Comparison of ENCODE assay signal across 11 mouse cellular contexts in the genomic region with DNA sequence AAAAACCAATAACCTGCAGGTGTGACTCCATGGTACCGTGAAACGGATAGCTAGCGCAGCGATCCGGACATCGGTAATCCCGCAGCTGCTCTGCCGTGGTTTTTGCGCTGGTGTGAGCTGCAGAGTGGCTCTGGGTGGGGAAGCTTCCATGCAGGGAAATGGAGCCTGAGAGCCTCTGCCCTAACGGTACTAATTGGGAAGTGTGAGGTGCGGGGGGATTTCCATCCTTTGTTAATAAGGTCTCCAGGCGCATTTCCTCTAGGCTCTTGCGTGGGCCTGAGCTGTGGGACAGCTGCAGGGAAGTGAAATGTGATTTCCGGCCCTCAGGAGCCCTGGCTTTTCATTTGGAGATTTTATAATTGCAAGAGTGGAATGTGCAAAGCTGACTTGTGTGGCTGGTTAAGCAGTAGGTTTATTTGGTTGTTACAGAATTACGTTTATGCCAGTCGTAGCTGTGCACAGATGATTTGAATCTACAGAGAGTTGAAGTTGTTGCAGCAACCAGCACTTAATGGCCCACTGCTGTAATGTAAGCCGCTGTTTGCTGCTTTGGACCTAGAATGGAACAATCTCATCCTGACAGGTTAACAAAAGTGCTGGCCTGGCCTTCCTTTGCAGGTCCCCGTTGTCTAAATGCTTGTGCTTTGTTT. TPM values are rescaled to one million over a fixed set of nuclear protein-coding genes. Genes with fewer than 3 reads are reported as not detected.
DNase-seq lines count a peak whose midpoint lies in the region; ATAC-seq and TF ChIP-seq lines count a peak whose summit lies in the region.
"Had no signal": no experiment of that assay in that cellular context is flagged by ENCODE, and none has a peak within 500 bp of the region (broad histone marks: within the 10 kb centered on the region; RNA-seq: fewer than 3 reads in every experiment).

No protein-coding gene starts in this region.

- no peak for DNase-seq in hindbrain, postnatal 0 days (ENCODE audit: low spot score)
- no peak for DNase-seq in hindbrain, embryonic 11.5 days (ENCODE audit: low spot score)
- peak; percentile 28 for DNase-seq in ZHBTc4 (ENCODE audit: low read depth, low spot score)
- DNase-seq in limb, embryonic 11.5 days (ENCODE audit: low spot score): peak; percentile 41
- no peak for DNase-seq in frontal cortex, postnatal 36 days (ENCODE audit: low spot score in 2 of 2)
- no peak for DNase-seq in left cerebral cortex, postnatal 25 days (ENCODE audit: low spot score in 2 of 2)
- no peak for DNase-seq in cerebellum, adult 2 months
- DNase-seq: thymus, postnatal 36 days had no signal

- WGBS in hindbrain, postnatal 0 days: 79% methylated on average over 18 of the region's 18 CpGs
- 90% methylated on average over 18 of the region's 18 CpGs for WGBS in hindbrain, embryonic 11.5 days
- WGBS in heart, embryonic 14.5 days: 83% methylated on average over 18 of the region's 18 CpGs
- 55% methylated on average over 18 of the region's 18 CpGs for WGBS in limb, embryonic 11.5 days
- WGBS in cerebellum, adult 2 months: 89% methylated on average over 18 of the region's 18 CpGs

- no peaks in the 10 kb centered on the region for H3K9me3 ChIP-seq in hindbrain, postnatal 0 days (ENCODE audit: low read length)
- no peaks in the 10 kb centered on the region for H3K9me3 ChIP-seq in hindbrain, embryonic 11.5 days (ENCODE audit: control insufficient read depth, low read length)
- no peaks in the 10 kb centered on the region for H3K9me3 ChIP-seq in heart, embryonic 14.5 days (ENCODE audit: control insufficient read depth, low read length)
- no peaks in the 10 kb centered on the region for H3K9me3 ChIP-seq in limb, embryonic 11.5 days (ENCODE audit: control insufficient read depth, low read length)

- TF ChIP-seq POLR2A in cerebellum, adult 2 months (IDR thresholded peaks at IDR 0.05; ENCODE audit: borderline replicate concordance, insufficient read depth, low read length): no peak

- H3K36me3 ChIP-seq in hindbrain, postnatal 0 days (ENCODE audit: insufficient read depth, low read length): no peaks in the 10 kb centered on the region
- no peaks in the 10 kb centered on the region for H3K36me3 ChIP-seq in hindbrain, embryonic 11.5 days (ENCODE audit: control insufficient read depth, insufficient read depth, low read length)
- 0 out of 2 replicates have a peak, but pooled peaks cover 3% of the 10 kb centered on the region for H3K36me3 ChIP-seq in heart, embryonic 14.5 days (ENCODE audit: control insufficient read depth, insufficient read depth, low read length)
- H3K36me3 ChIP-seq in limb, embryonic 11.5 days (ENCODE audit: control insufficient read depth, insufficient read depth, low read length): peaks cover 2% of the 10 kb centered on the region; the same call in 1 of the 2 replicates

- intact Hi-C loops in left cerebral cortex, postnatal 25 days (cut with DNase I): no loop called here

- no peak for ATAC-seq in hindbrain, postnatal 0 days
- no peak for ATAC-seq in hindbrain, embryonic 11.5 days (ENCODE audit: low FRiP score)
- no peak for ATAC-seq in heart, embryonic 14.5 days (ENCODE audit: insufficient number of reproducible peaks, insufficient read depth, low FRiP score, low read depth)
- ATAC-seq in limb, embryonic 11.5 days (ENCODE audit: insufficient number of reproducible peaks, low FRiP score, low TSS enrichment, low read depth): no peak
- ATAC-seq: Patski had no signal

- no peak overlapping the region for H3K4me3 ChIP-seq in hindbrain, postnatal 0 days (ENCODE audit: low read length)
- no peak overlapping the region for H3K4me3 ChIP-seq in hindbrain, embryonic 11.5 days (ENCODE audit: low read depth, low read length)
- no peak overlapping the region for H3K4me3 ChIP-seq in heart, embryonic 14.5 days (ENCODE audit: control insufficient read depth in 1 of 2, insufficient read depth in 1 of 2, low read depth in 1 of 2, low read length in 2 of 2)
- H3K4me3 ChIP-seq in limb, embryonic 11.5 days (ENCODE audit: low read depth, low read length): no peak overlapping the region
- H3K4me3 ChIP-seq in cerebellum, adult 2 months (replicated peaks; ENCODE audit: insufficient read depth, low read depth, low read length): no peak overlapping the region

- H3K4me1 ChIP-seq in hindbrain, postnatal 0 days (ENCODE audit: insufficient read depth, low read length): no peaks in the 10 kb centered on the region
- no peaks in the 10 kb centered on the region for H3K4me1 ChIP-seq in hindbrain, embryonic 11.5 days (replicated peaks; ENCODE audit: control insufficient read depth, insufficient read depth, low read length)
- H3K4me1 ChIP-seq in heart, embryonic 14.5 days (ENCODE audit: control insufficient read depth in 2 of 2, insufficient read depth in 2 of 2, low read length in 2 of 2): no peaks in the 10 kb centered on the region
- H3K4me1 ChIP-seq in limb, embryonic 11.5 days (ENCODE audit: control insufficient read depth, insufficient read depth, low read length): peaks cover 6% of the 10 kb centered on the region
- H3K4me1 ChIP-seq in cerebellum, adult 2 months (ENCODE audit: control insufficient read depth, insufficient read depth, low read length): no peaks in the 10 kb centered on the region

- no peak for TF ChIP-seq CTCF in hindbrain, postnatal 0 days (IDR thresholded peaks at IDR 0.05; ENCODE audit: low read depth)
- no peak for TF ChIP-seq CTCF in cerebellum, adult 2 months (IDR thresholded peaks at IDR 0.05; ENCODE audit: borderline replicate concordance, insufficient read depth, low read depth, low read length)

- H3K4me2 ChIP-seq in hindbrain, postnatal 0 days (ENCODE audit: low read depth, low read length): no peak overlapping the region
- H3K4me2 ChIP-seq in hindbrain, embryonic 11.5 days (replicated peaks; ENCODE audit: low read depth, low read length): no peak overlapping the region
- H3K4me2 ChIP-seq in heart, embryonic 14.5 days (ENCODE audit: low read length): no peak overlapping the region
- no peak overlapping the region; the same call in 1 of the 2 replicates for H3K4me2 ChIP-seq in limb, embryonic 11.5 days (ENCODE audit: low read depth, severe bottlenecking)

- no peaks in the 10 kb centered on the region for H3K27me3 ChIP-seq in hindbrain, postnatal 0 days (ENCODE audit: insufficient read depth, low read length)
- no peaks in the 10 kb centered on the region for H3K27me3 ChIP-seq in hindbrain, embryonic 11.5 days (ENCODE audit: control insufficient read depth, insufficient read depth, low read length)
- no peaks in the 10 kb centered on the region for H3K27me3 ChIP-seq in heart, embryonic 14.5 days (ENCODE audit: control insufficient read depth, insufficient read depth, low read length)
- H3K27me3 ChIP-seq in limb, embryonic 11.5 days (ENCODE audit: control insufficient read depth, insufficient read depth, low read length): no peaks in the 10 kb centered on the region
- H3K27me3 ChIP-seq in cerebellum, adult 2 months (ENCODE audit: control insufficient read depth, insufficient read depth, low read length): no peaks in the 10 kb centered on the region
- H3K27me3 ChIP-seq: Patski had no signal

- H3K27ac ChIP-seq in hindbrain, postnatal 0 days: peak overlapping the region; percentile 26; the same call in 1 of the 2 replicates
- no peak overlapping the region for H3K27ac ChIP-seq in hindbrain, embryonic 11.5 days (ENCODE audit: low read depth, low read length)
- peak overlapping the region; percentile 34 to 66 for H3K27ac ChIP-seq in heart, embryonic 14.5 days (replicated peaks in 1 of 2; ENCODE audit: control insufficient read depth in 1 of 2, insufficient read depth in 1 of 2, low read depth in 2 of 2, low read length in 2 of 2)
- peak overlapping the region; percentile 81 for H3K27ac ChIP-seq in limb, embryonic 11.5 days (replicated peaks; ENCODE audit: low read depth, low read length)
- no peak overlapping the region for H3K27ac ChIP-seq in cerebellum, adult 2 months (ENCODE audit: insufficient read depth, low read length)
- H3K27ac ChIP-seq: macrophage had no signal

- H3K9ac ChIP-seq in hindbrain, postnatal 0 days (replicated peaks; ENCODE audit: low read length): no peak overlapping the region
- no peak overlapping the region for H3K9ac ChIP-seq in hindbrain, embryonic 11.5 days (ENCODE audit: low read depth, low read length)
- H3K9ac ChIP-seq in heart, embryonic 14.5 days (ENCODE audit: low read length): no peak overlapping the region
- H3K9ac ChIP-seq in limb, embryonic 11.5 days (ENCODE audit: low read length): no peak overlapping the region

RNA-seq across cellular contexts. Expression of a gene that starts 19.0 kb away (rescaled TPM):
- 7.7 and 10.2 TPM in 2 replicates for total RNA-seq in hindbrain, postnatal 0 days (2014; rRNA removed)
- 18.4 and 19.6 TPM in 2 replicates for polyA plus RNA-seq in hindbrain, postnatal 0 days (2015; fragmentation: Nextera tagmentation; extraction: Ambion mirVana)
- polyA plus RNA-seq in hindbrain, embryonic 11.5 days (2014; fragmentation: Nextera tagmentation; extraction: Ambion mirVana): 33.6 and 34.5 TPM in 2 replicates
- 11.3 and 11.8 TPM in 2 replicates for polyA plus RNA-seq in heart, embryonic 14.5 days (2014; fragmentation: Nextera tagmentation; extraction: Ambion mirVana)
- polyA plus RNA-seq in limb, embryonic 11.5 days (2014; fragmentation: Nextera tagmentation; extraction: Ambion mirVana): 28.2 and 30.0 TPM in 2 replicates
- 10 to 100 TPM; 11.4 to 13.9 TPM for total RNA-seq in left cerebral cortex, postnatal 25 days (2021)
- 12.9 and 13.2 TPM in 2 replicates for polyA plus RNA-seq in cerebellum, adult 2 months (2012; rRNA removed)

RNA-seq across cellular contexts. Expression of a gene that starts 22.4 kb away (rescaled TPM):
- 9.8 and 10.4 TPM in 2 replicates for total RNA-seq in hindbrain, postnatal 0 days (2014; rRNA removed)
- polyA plus RNA-seq in hindbrain, postnatal 0 days (2015; fragmentation: Nextera tagmentation; extraction: Ambion mirVana): 7.6 and 7.8 TPM in 2 replicates
- 18.1 and 20.0 TPM in 2 replicates for polyA plus RNA-seq in hindbrain, embryonic 11.5 days (2014; fragmentation: Nextera tagmentation; extraction: Ambion mirVana)
- 10.1 and 10.4 TPM in 2 replicates for polyA plus RNA-seq in heart, embryonic 14.5 days (2014; fragmentation: Nextera tagmentation; extraction: Ambion mirVana)
- polyA plus RNA-seq in limb, embryonic 11.5 days (2014; fragmentation: Nextera tagmentation; extraction: Ambion mirVana): 17.1 and 20.4 TPM in 2 replicates
- 1 to 10 TPM; 8.9 to 9.0 TPM for total RNA-seq in left cerebral cortex, postnatal 25 days (2021)
- polyA plus RNA-seq in cerebellum, adult 2 months (2012; rRNA removed): 5.7 and 6.5 TPM in 2 replicates

Comparison
In these comparisons a context has a peak if more than half of its experiments do, and no peak if none do; other contexts are left out.
1. H3K27ac ChIP-seq: peak in hindbrain, postnatal 0 days (single experiment), heart, embryonic 14.5 days (2 of 2) and limb, embryonic 11.5 days (single experiment); none in hindbrain, embryonic 11.5 days (single experiment) and cerebellum, adult 2 months (single experiment).
2. DNase-seq: peak in ZHBTc4 (single experiment) and limb, embryonic 11.5 days (single experiment); none in hindbrain, postnatal 0 days (single experiment), hindbrain, embryonic 11.5 days (single experiment), frontal cortex, postnatal 36 days (0 of 2), left cerebral cortex, postnatal 25 days (0 of 2) and cerebellum, adult 2 months (0 of 2).